Mouse (Mus musculus) heart, postnatal 4 days (tissue): ENCODE measurements around the gene Wasl. TPM values are rescaled to one million over a fixed set of nuclear protein-coding genes. Genes with fewer than 3 reads are reported as not detected.

Source experiments
- DNase-seq: peaks from one replicate; pipeline ENCODE4 v3.0.0; 2021
- total RNA-seq, 2 experiments: library from RNA; stranded (reverse); gene quantifications; 2 replicates each; pipeline ENCODE4 v1.2.3; 2021

Gene Wasl
- total RNA-seq, 2 experiments from 2014 or later: 33.8 to 34.7 TPM

GRCm38 (mm10) chr6:24604289-24604688, 60.5 kb downstream of the Wasl start:
- no peak for DNase-seq

- DNase-seq: no peak
Measured at GRCm38 (mm10) chr6:24602993-24603392, 61.8 kb downstream of the Wasl start.

GRCm38 (mm10) chr6:24602351-24602750, 62.5 kb downstream of the Wasl start:
- no peak for DNase-seq

GRCm38 (mm10) chr6:24601668-24602067, 63.1 kb downstream of the Wasl start:
- no peak for DNase-seq

GRCm38 (mm10) chr6:24600726-24601125, 64.1 kb downstream of the Wasl start:
- no peak for DNase-seq

- DNase-seq: no peak
Measured at GRCm38 (mm10) chr6:24600134-24600533, 64.7 kb downstream of the Wasl start.

- no peak for DNase-seq
Measured at GRCm38 (mm10) chr6:24599639-24600038, 65.2 kb downstream of the Wasl start.

- no peak for DNase-seq
Measured at GRCm38 (mm10) chr6:24599179-24599578, 65.6 kb downstream of the Wasl start.

GRCm38 (mm10) chr6:24597500-24597899, 67.3 kb downstream of the Wasl start, which contains the start of gene Lmod2:
Gene Lmod2, plus strand, starts transcription at chr6:24597762.
- DNase-seq: peak; percentile 84

- no peak for DNase-seq
Measured at GRCm38 (mm10) chr6:24591525-24592218, 73.1 kb downstream of the Wasl start.

GRCm38 (mm10) chr6:24590282-24590681, 74.5 kb downstream of the Wasl start:
- no peak for DNase-seq

GRCm38 (mm10) chr6:24586885-24587284, 77.9 kb downstream of the Wasl start:
- DNase-seq: peak; percentile 77

- DNase-seq: peak; percentile 28
Measured at GRCm38 (mm10) chr6:24585431-24586310, 79.1 kb downstream of the Wasl start.

- DNase-seq: no peak
Measured at GRCm38 (mm10) chr6:24583456-24583855, 81.4 kb downstream of the Wasl start.

GRCm38 (mm10) chr6:24573319-24573718, 91.5 kb downstream of the Wasl start:
- DNase-seq: no peak

- DNase-seq: no peak
Measured at GRCm38 (mm10) chr6:24572431-24572830, 92.4 kb downstream of the Wasl start.

- DNase-seq: no peak
Measured at GRCm38 (mm10) chr6:24571126-24571525, 93.7 kb downstream of the Wasl start.

- no peak for DNase-seq
Measured at GRCm38 (mm10) chr6:24570278-24570677, 94.5 kb downstream of the Wasl start.

- no peak for DNase-seq
Measured at GRCm38 (mm10) chr6:24569711-24570110, 95.1 kb downstream of the Wasl start.

GRCm38 (mm10) chr6:24568963-24569362, 95.8 kb downstream of the Wasl start:
- no peak for DNase-seq

GRCm38 (mm10) chr6:24564886-24565285, 99.9 kb downstream of the Wasl start:
- no peak for DNase-seq

- no peak for DNase-seq
Measured at GRCm38 (mm10) chr6:24564081-24564480, 100.7 kb downstream of the Wasl start.
